Mouse (Mus musculus): ENCODE measurements around the gene Fam50b.

- TF ChIP-seq MAX (IDR thresholded peaks at IDR 0.05; ENCODE audit: low read depth) (no peak), POLR2A (IDR thresholded peaks at IDR 0.05; ENCODE audit: insufficient read length, low read depth) (no peak), USF1 (IDR thresholded peaks at IDR 0.05; ENCODE audit: low read depth) (no peak), CEBPB (IDR thresholded peaks at IDR 0.05; ENCODE audit: insufficient read depth, poor library complexity, severe bottlenecking) (no peak), POLR2AphosphoS2 (IDR thresholded peaks at IDR 0.05; ENCODE audit: insufficient read length, low read depth) (no peak), E2F4 (IDR thresholded peaks at IDR 0.05; ENCODE audit: insufficient read depth) (no peak), REST (IDR thresholded peaks at IDR 0.05; ENCODE audit: insufficient read depth, insufficient read length) (no peak), SRF (IDR thresholded peaks at IDR 0.05; ENCODE audit: control insufficient read depth, insufficient read length, low read depth) (no peak), TCF12 (IDR thresholded peaks at IDR 0.05; ENCODE audit: insufficient read depth, poor library complexity, severe bottlenecking) (no peak), TCF3 (IDR thresholded peaks at IDR 0.05; ENCODE audit: insufficient read length, low read depth) (no peak), MYOD1 (IDR thresholded peaks at IDR 0.05; ENCODE audit: control insufficient read depth in 1 of 3, insufficient read length in 2 of 3, low read depth in 2 of 3) (no peak), MYOG (IDR thresholded peaks at IDR 0.05; ENCODE audit: control insufficient read depth in 1 of 3, insufficient read depth in 1 of 3, insufficient read length in 2 of 3, low read depth in 2 of 3) (no peak)
Measured at GRCm38 (mm10) chr13:34700630-34701029, 34.0 kb upstream of the Fam50b start.

All from myocyte (in vitro differentiated cells).